Mouse (Mus musculus): Measurements from ENCODE around the gene Kdm4a. TPM values are rescaled to one million over a fixed set of nuclear protein-coding genes. Genes with fewer than 3 reads are reported as not detected.
A peak's percentile ranks its signal among the peaks of the same experiment; 100 is the strongest.

Kdm4a gene
- 60.7 and 67.2 TPM in 2 replicates for polyA plus RNA-seq (2016; fragmentation: Nextera tagmentation; extraction: Ambion mirVana)

GRCm38 (mm10) chr4:118179467-118180300 lies at the start of gene Kdm4a:
TSS of gene Kdm4a (minus strand) at chr4:118180043.
- Histone ChIP-seq H3K9me3 (replicated peaks) (no peaks in the 10 kb centered on the region), H3K4me2 (replicated peaks) (peak within 1 kb of the TSS; percentile 66), H3K4me1 (peaks cover 16% of the 10 kb centered on the region), H3K36me3 (peaks cover 27% of the 10 kb centered on the region), H3K27ac (peak within 1 kb of the TSS; percentile 94), H3K4me3 (peak within 1 kb of the TSS; percentile 76), H3K27me3 (no peaks in the 10 kb centered on the region), H3K9ac (peak within 1 kb of the TSS; percentile 83)
- WGBS, result 1% methylated on average over 38 of the region's 38 CpGs
- ATAC-seq (ENCODE audit: low FRiP score), result peak; percentile 100

- H3K4me1 ChIP-seq, result peaks cover 7% of the 10 kb centered on the region; the same call in 1 of the 2 replicates
- H3K4me3 ChIP-seq, result no peak overlapping the region
- peaks cover 94% of the 10 kb centered on the region for H3K36me3 ChIP-seq
- no peak overlapping the region for H3K4me2 ChIP-seq (replicated peaks)
- H3K9me3 ChIP-seq (replicated peaks), result no peaks in the 10 kb centered on the region
- peak overlapping the region; percentile 35; the same call in 1 of the 2 replicates for H3K27ac ChIP-seq
- whole genome bisulfite sequencing, result 65% methylated on average over 6 of the region's 6 CpGs
- no peak overlapping the region for H3K9ac ChIP-seq
- H3K27me3 ChIP-seq, result no peaks in the 10 kb centered on the region
- ATAC-seq (ENCODE audit: low FRiP score), result peak; percentile 59
These were observed 49.4 kb upstream of the Kdm4a start for GRCm38 (mm10) chr4:118229035-118229770.

GRCm38 (mm10) chr4:118227398-118227797 lies 47.6 kb upstream of the Kdm4a start:
- Histone ChIP-seq H3K27me3 (no peaks in the 10 kb centered on the region), H3K36me3 (peaks cover 97% of the 10 kb centered on the region), H3K9me3 (replicated peaks) (no peaks in the 10 kb centered on the region), H3K4me1 (peaks cover 7% of the 10 kb centered on the region; the same call in 1 of the 2 replicates), H3K27ac (no peak overlapping the region), H3K4me3 (no peak overlapping the region), H3K9ac (no peak overlapping the region), H3K4me2 (replicated peaks) (no peak overlapping the region)
- ATAC-seq (ENCODE audit: low FRiP score), result no peak
- whole genome bisulfite sequencing, result 82% methylated on average over 12 of the region's 12 CpGs

- H3K4me2 ChIP-seq (replicated peaks), result no peak overlapping the region
- no peak overlapping the region for H3K4me3 ChIP-seq
- no peaks in the 10 kb centered on the region for H3K9me3 ChIP-seq (replicated peaks)
- no peak overlapping the region for H3K9ac ChIP-seq
- H3K27ac ChIP-seq, result no peak overlapping the region
- no peaks in the 10 kb centered on the region for H3K27me3 ChIP-seq
- no peak for ATAC-seq (ENCODE audit: low FRiP score)
- WGBS, result 90% methylated on average over 7 of the region's 7 CpGs
- peaks cover 97% of the 10 kb centered on the region for H3K36me3 ChIP-seq
- H3K4me1 ChIP-seq, result no peaks in the 10 kb centered on the region
These were observed 41.4 kb upstream of the Kdm4a start for GRCm38 (mm10) chr4:118221261-118221660.

- H3K4me2 ChIP-seq (replicated peaks), result no peak overlapping the region
- no peaks in the 10 kb centered on the region for H3K4me1 ChIP-seq
- H3K27me3 ChIP-seq, result no peaks in the 10 kb centered on the region
- H3K27ac ChIP-seq, result no peak overlapping the region
- H3K4me3 ChIP-seq, result no peak overlapping the region
- WGBS, result 93% methylated on average over 9 of the region's 9 CpGs
- no peak overlapping the region for H3K9ac ChIP-seq
- peaks cover 97% of the 10 kb centered on the region for H3K36me3 ChIP-seq
- ATAC-seq (ENCODE audit: low FRiP score), result no peak
- H3K9me3 ChIP-seq (replicated peaks), result no peaks in the 10 kb centered on the region
These were observed 40.9 kb upstream of the Kdm4a start for GRCm38 (mm10) chr4:118220756-118221155.

- Histone ChIP-seq H3K9me3 (replicated peaks) (no peaks in the 10 kb centered on the region), H3K9ac (no peak overlapping the region), H3K4me1 (no peaks in the 10 kb centered on the region), H3K27ac (no peak overlapping the region), H3K4me3 (no peak overlapping the region), H3K36me3 (peaks cover 97% of the 10 kb centered on the region), H3K4me2 (replicated peaks) (no peak overlapping the region), H3K27me3 (no peaks in the 10 kb centered on the region)
- 89% methylated on average over 6 of the region's 6 CpGs for WGBS
- ATAC-seq (ENCODE audit: low FRiP score), result no peak
These were observed 39.6 kb upstream of the Kdm4a start for GRCm38 (mm10) chr4:118219487-118219886.

GRCm38 (mm10) chr4:118218521-118218920 lies 38.7 kb upstream of the Kdm4a start:
- H3K36me3 ChIP-seq, result peaks cover 97% of the 10 kb centered on the region
- no peaks in the 10 kb centered on the region for H3K4me1 ChIP-seq
- H3K4me2 ChIP-seq (replicated peaks), result no peak overlapping the region
- no peaks in the 10 kb centered on the region for H3K27me3 ChIP-seq
- H3K9me3 ChIP-seq (replicated peaks), result no peaks in the 10 kb centered on the region
- 91% methylated on average over 5 of the region's 5 CpGs for WGBS
- H3K4me3 ChIP-seq, result no peak overlapping the region
- no peak overlapping the region for H3K27ac ChIP-seq
- no peak overlapping the region for H3K9ac ChIP-seq
- no peak for ATAC-seq (ENCODE audit: low FRiP score)

- no peaks in the 10 kb centered on the region for H3K27me3 ChIP-seq
- H3K27ac ChIP-seq, result no peak overlapping the region
- no peak overlapping the region for H3K4me2 ChIP-seq (replicated peaks)
- no peaks in the 10 kb centered on the region for H3K4me1 ChIP-seq
- H3K9ac ChIP-seq, result no peak overlapping the region
- ATAC-seq (ENCODE audit: low FRiP score), result peak; percentile 59
- H3K36me3 ChIP-seq, result peaks cover 97% of the 10 kb centered on the region
- WGBS, result 84% methylated on average over 17 of the region's 17 CpGs
- H3K4me3 ChIP-seq, result no peak overlapping the region
- no peaks in the 10 kb centered on the region for H3K9me3 ChIP-seq (replicated peaks)
These were observed 37.1 kb upstream of the Kdm4a start for GRCm38 (mm10) chr4:118216726-118217595.

- Histone ChIP-seq H3K36me3 (peaks cover 97% of the 10 kb centered on the region), H3K4me1 (no peaks in the 10 kb centered on the region)
- no peak for ATAC-seq (ENCODE audit: low FRiP score)
These were observed 35.0 kb upstream of the Kdm4a start for GRCm38 (mm10) chr4:118214891-118215290.

GRCm38 (mm10) chr4:118206918-118207640 lies 27.2 kb upstream of the Kdm4a start:
- Histone ChIP-seq H3K4me3 (no peak overlapping the region), H3K4me1 (peaks cover 6% of the 10 kb centered on the region; the same call in 1 of the 2 replicates), H3K4me2 (replicated peaks) (no peak overlapping the region), H3K9me3 (replicated peaks) (no peaks in the 10 kb centered on the region), H3K36me3 (peaks cover 44% of the 10 kb centered on the region), H3K27me3 (no peaks in the 10 kb centered on the region), H3K27ac (no peak overlapping the region), H3K9ac (no peak overlapping the region)
- WGBS, result 67% methylated on average over 10 of the region's 10 CpGs
- no peak for ATAC-seq (ENCODE audit: low FRiP score)

More at GRCm38 (mm10) chr4:118214891-118215290, 35.0 kb upstream of the Kdm4a start:
- H3K9ac ChIP-seq, result no peak overlapping the region
- H3K9me3 ChIP-seq (replicated peaks), result no peaks in the 10 kb centered on the region
- no peaks in the 10 kb centered on the region for H3K27me3 ChIP-seq
- no peak overlapping the region for H3K4me2 ChIP-seq (replicated peaks)
- H3K27ac ChIP-seq, result no peak overlapping the region
- H3K4me3 ChIP-seq, result no peak overlapping the region
- WGBS, result 92% methylated on average over 1 of the region's 1 CpGs

- ATAC-seq (ENCODE audit: low FRiP score), result no peak
- H3K9ac ChIP-seq, result no peak overlapping the region
- H3K4me2 ChIP-seq (replicated peaks), result no peak overlapping the region
- peaks cover 6% of the 10 kb centered on the region; the same call in 1 of the 2 replicates for H3K4me1 ChIP-seq
- H3K9me3 ChIP-seq (replicated peaks), result no peaks in the 10 kb centered on the region
- no peaks in the 10 kb centered on the region for H3K27me3 ChIP-seq
- WGBS, result 93% methylated on average over 2 of the region's 2 CpGs
- no peak overlapping the region for H3K27ac ChIP-seq
- no peak overlapping the region for H3K4me3 ChIP-seq
- peaks cover 33% of the 10 kb centered on the region for H3K36me3 ChIP-seq
These were observed 26.1 kb upstream of the Kdm4a start for GRCm38 (mm10) chr4:118205906-118206305.

Measured in hindbrain, embryonic 12.5 days (tissue).